Comparison of ENCODE assay signal across 8 mouse cellular contexts in genomic region chr14:22020885-22021284, GRCm38 (mm10). TPM values are rescaled to one million over a fixed set of nuclear protein-coding genes. Genes with fewer than 3 reads are reported as not detected.
DNase-seq lines count a peak whose midpoint lies in the region; ATAC-seq and TF ChIP-seq lines count a peak whose summit lies in the region.

No protein-coding gene starts in this region.

- no peak for TF ChIP-seq POLR2A in testis, adult 2 months (IDR thresholded peaks at IDR 0.05; ENCODE audit: control insufficient read depth, low read depth, low read length)

- no peak overlapping the region for H3K4me2 ChIP-seq in forebrain, embryonic 13.5 days
- H3K4me2 ChIP-seq in forebrain, embryonic 12.5 days: no peak overlapping the region
- no peak overlapping the region for H3K4me2 ChIP-seq in embryonic facial prominence, embryonic 14.5 days (ENCODE audit: low read depth, low read length)
- H3K4me2 ChIP-seq in hindbrain, postnatal 0 days (ENCODE audit: low read depth, low read length): no peak overlapping the region
- H3K4me2 ChIP-seq in liver, embryonic 14.5 days (ENCODE audit: low read depth): no peak overlapping the region
- no peak overlapping the region for H3K4me2 ChIP-seq in stomach, embryonic 16.5 days (ENCODE audit: low read depth, low read length)

- 26% methylated on average over 2 of the region's 2 CpGs for WGBS in forebrain, embryonic 13.5 days
- 4% methylated on average over 2 of the region's 2 CpGs for WGBS in forebrain, embryonic 12.5 days
- WGBS in embryonic facial prominence, embryonic 14.5 days: 26% methylated on average over 2 of the region's 2 CpGs
- WGBS in hindbrain, postnatal 0 days: 15% methylated on average over 2 of the region's 2 CpGs
- 33% methylated on average over 2 of the region's 2 CpGs for WGBS in liver, embryonic 14.5 days (ENCODE audit: insufficient replicate concordance)
- 38% methylated on average over 2 of the region's 2 CpGs for WGBS in stomach, embryonic 16.5 days

- no peaks in the 10 kb centered on the region for H3K9me3 ChIP-seq in forebrain, embryonic 13.5 days (replicated peaks)
- H3K9me3 ChIP-seq in forebrain, embryonic 12.5 days: no peaks in the 10 kb centered on the region
- H3K9me3 ChIP-seq in embryonic facial prominence, embryonic 14.5 days (ENCODE audit: control insufficient read depth, low read length): no peaks in the 10 kb centered on the region
- no peaks in the 10 kb centered on the region for H3K9me3 ChIP-seq in hindbrain, postnatal 0 days (ENCODE audit: low read length)
- no peaks in the 10 kb centered on the region for H3K9me3 ChIP-seq in liver, embryonic 14.5 days (ENCODE audit: control insufficient read depth, low read length)
- H3K9me3 ChIP-seq in stomach, embryonic 16.5 days (replicated peaks; ENCODE audit: control insufficient read depth, low read length): no peaks in the 10 kb centered on the region

- TF ChIP-seq EP300 in liver, embryonic 14.5 days (IDR thresholded peaks at IDR 0.05; ENCODE audit: low read depth): no peak

- H3K4me1 ChIP-seq in forebrain, embryonic 13.5 days: peaks cover 11% of the 10 kb centered on the region
- H3K4me1 ChIP-seq in forebrain, embryonic 12.5 days: peaks cover 15% of the 10 kb centered on the region
- H3K4me1 ChIP-seq in testis, adult 2 months (ENCODE audit: control insufficient read depth, insufficient read depth, low read length): peaks cover 15% of the 10 kb centered on the region
- H3K4me1 ChIP-seq in embryonic facial prominence, embryonic 14.5 days (ENCODE audit: control insufficient read depth, insufficient read depth, low read length): peaks cover 7% of the 10 kb centered on the region
- H3K4me1 ChIP-seq in hindbrain, postnatal 0 days (ENCODE audit: insufficient read depth, low read length): 0 out of 2 replicates have a peak, but pooled peaks cover 3% of the 10 kb centered on the region
- peaks cover 0 to 8% of the 10 kb centered on the region in 2 experiments; a peak in 2 of 4 replicates for H3K4me1 ChIP-seq in liver, embryonic 14.5 days (replicated peaks; ENCODE audit: control insufficient read depth in 2 of 2, insufficient read depth in 2 of 2, low read length in 1 of 2)
- peaks cover 10% of the 10 kb centered on the region for H3K4me1 ChIP-seq in stomach, embryonic 16.5 days (ENCODE audit: control insufficient read depth, insufficient read depth, low read length)

- TF ChIP-seq CTCF in testis, adult 2 months (IDR thresholded peaks at IDR 0.05; ENCODE audit: control insufficient read depth, insufficient read depth, insufficient replicate concordance, low read depth, low read length): peak; percentile 24; the same call in 1 of the 2 replicates
- TF ChIP-seq CTCF in hindbrain, postnatal 0 days (IDR thresholded peaks at IDR 0.05; ENCODE audit: low read depth): peak; percentile 68
- peak; percentile 44 for TF ChIP-seq CTCF in liver, embryonic 14.5 days (IDR thresholded peaks at IDR 0.05; ENCODE audit: low read depth)

- no peak for DNase-seq in testis, postnatal 10 days (ENCODE audit: low spot score)
- peak; percentile 52 for DNase-seq in embryonic facial prominence, embryonic 14.5 days (ENCODE audit: low spot score)
- peak; percentile 80 for DNase-seq in hindbrain, postnatal 0 days (ENCODE audit: low spot score)
- no peak for DNase-seq in liver, embryonic 14.5 days (ENCODE audit: low read depth in 3 of 3, low spot score in 3 of 3)

- H3K27me3 ChIP-seq in forebrain, embryonic 13.5 days: peaks cover 71% of the 10 kb centered on the region
- H3K27me3 ChIP-seq in forebrain, embryonic 12.5 days: peaks cover 70% of the 10 kb centered on the region
- H3K27me3 ChIP-seq in testis, adult 2 months (ENCODE audit: control insufficient read depth, insufficient read depth, low read length): no peaks in the 10 kb centered on the region
- H3K27me3 ChIP-seq in embryonic facial prominence, embryonic 14.5 days (replicated peaks; ENCODE audit: control insufficient read depth, insufficient read depth, low read length): peaks cover 8% of the 10 kb centered on the region; the same call in 1 of the 2 replicates
- H3K27me3 ChIP-seq in hindbrain, postnatal 0 days (ENCODE audit: insufficient read depth, low read length): 0 out of 2 replicates have a peak, but pooled peaks cover 3% of the 10 kb centered on the region
- H3K27me3 ChIP-seq in liver, embryonic 14.5 days (ENCODE audit: control insufficient read depth, insufficient read depth, low read length): no peaks in the 10 kb centered on the region
- no peaks in the 10 kb centered on the region for H3K27me3 ChIP-seq in stomach, embryonic 16.5 days (ENCODE audit: control insufficient read depth, insufficient read depth, low read length)

- H3K27ac ChIP-seq in forebrain, embryonic 13.5 days: no peak overlapping the region
- H3K27ac ChIP-seq in forebrain, embryonic 12.5 days: no peak overlapping the region
- no peak overlapping the region for H3K27ac ChIP-seq in testis, adult 2 months (ENCODE audit: control insufficient read depth, insufficient read depth, low read depth, low read length)
- H3K27ac ChIP-seq in embryonic facial prominence, embryonic 14.5 days (replicated peaks; ENCODE audit: low read depth, low read length): no peak overlapping the region
- H3K27ac ChIP-seq in hindbrain, postnatal 0 days: no peak overlapping the region
- H3K27ac ChIP-seq in liver, embryonic 14.5 days: no peak overlapping the region
- H3K27ac ChIP-seq in stomach, embryonic 16.5 days (ENCODE audit: low read length): no peak overlapping the region

- peak; percentile 58 for ATAC-seq in forebrain, embryonic 13.5 days
- ATAC-seq in forebrain, embryonic 12.5 days (ENCODE audit: low FRiP score): no peak
- ATAC-seq in embryonic facial prominence, embryonic 14.5 days (ENCODE audit: low read depth): 0 out of 2 replicates have a peak, but pooled peaks have one; percentile 30
- peak; percentile 32; the same call in 1 of the 2 replicates for ATAC-seq in hindbrain, postnatal 0 days
- ATAC-seq in liver, embryonic 14.5 days (ENCODE audit: insufficient read depth): no peak
- 0 out of 2 replicates have a peak, but pooled peaks have one; percentile 26 for ATAC-seq in stomach, embryonic 16.5 days (ENCODE audit: insufficient read depth, low FRiP score)

- H3K4me3 ChIP-seq in forebrain, embryonic 13.5 days: no peak overlapping the region
- no peak overlapping the region for H3K4me3 ChIP-seq in forebrain, embryonic 12.5 days (replicated peaks)
- no peak overlapping the region for H3K4me3 ChIP-seq in testis, adult 2 months (ENCODE audit: control insufficient read depth, low read depth, low read length)
- H3K4me3 ChIP-seq in embryonic facial prominence, embryonic 14.5 days (ENCODE audit: low read depth, low read length): no peak overlapping the region
- H3K4me3 ChIP-seq in hindbrain, postnatal 0 days (ENCODE audit: low read length): no peak overlapping the region
- H3K4me3 ChIP-seq in liver, embryonic 14.5 days (ENCODE audit: insufficient read depth in 1 of 2, low read depth in 2 of 2, low read length in 2 of 2): no peak overlapping the region
- H3K4me3 ChIP-seq in stomach, embryonic 16.5 days (replicated peaks; ENCODE audit: low read length): no peak overlapping the region

- no peaks in the 10 kb centered on the region for H3K36me3 ChIP-seq in forebrain, embryonic 13.5 days (ENCODE audit: poor library complexity, severe bottlenecking)
- no peaks in the 10 kb centered on the region for H3K36me3 ChIP-seq in forebrain, embryonic 12.5 days (replicated peaks)
- H3K36me3 ChIP-seq in testis, adult 2 months (ENCODE audit: control insufficient read depth, insufficient read depth, low read length): no peaks in the 10 kb centered on the region
- H3K36me3 ChIP-seq in embryonic facial prominence, embryonic 14.5 days (ENCODE audit: control insufficient read depth, insufficient read depth, low read length): no peaks in the 10 kb centered on the region
- no peaks in the 10 kb centered on the region for H3K36me3 ChIP-seq in hindbrain, postnatal 0 days (ENCODE audit: insufficient read depth, low read length)
- no peaks in the 10 kb centered on the region for H3K36me3 ChIP-seq in liver, embryonic 14.5 days (replicated peaks; ENCODE audit: control insufficient read depth, insufficient read depth, low read depth)
- H3K36me3 ChIP-seq in stomach, embryonic 16.5 days (ENCODE audit: control insufficient read depth, insufficient read depth, low read length): no peaks in the 10 kb centered on the region

- no peak overlapping the region for H3K9ac ChIP-seq in forebrain, embryonic 13.5 days
- no peak overlapping the region for H3K9ac ChIP-seq in forebrain, embryonic 12.5 days
- H3K9ac ChIP-seq in embryonic facial prominence, embryonic 14.5 days (ENCODE audit: low read depth, low read length): no peak overlapping the region
- H3K9ac ChIP-seq in hindbrain, postnatal 0 days (replicated peaks; ENCODE audit: low read length): no peak overlapping the region
- no peak overlapping the region for H3K9ac ChIP-seq in liver, embryonic 14.5 days (replicated peaks)
- no peak overlapping the region for H3K9ac ChIP-seq in stomach, embryonic 16.5 days (ENCODE audit: low read length)

RNA-seq across cellular contexts. Expression of gene Lrmda, which starts 1.4 kb away (rescaled TPM):
- polyA plus RNA-seq in forebrain, embryonic 13.5 days (2015; fragmentation: Nextera tagmentation; extraction: Ambion mirVana): not detected in 2 replicates
- 0.22 TPM in 1 of 2 replicates, not detected in the other for polyA plus RNA-seq in forebrain, embryonic 12.5 days (2016; fragmentation: Nextera tagmentation; extraction: Ambion mirVana)
- polyA plus RNA-seq in testis, adult 2 months (2012; rRNA removed): 1.6 and 2.1 TPM in 2 replicates
- polyA plus RNA-seq in embryonic facial prominence, embryonic 14.5 days (2014; fragmentation: Nextera tagmentation; extraction: Ambion mirVana): 0.24 and 0.97 TPM in 2 replicates
- total RNA-seq in hindbrain, postnatal 0 days (2014; rRNA removed): 0.21 TPM in 1 of 2 replicates, not detected in the other
- polyA plus RNA-seq in hindbrain, postnatal 0 days (2015; fragmentation: Nextera tagmentation; extraction: Ambion mirVana): 0.52 and 0.53 TPM in 2 replicates
- polyA plus RNA-seq in liver, embryonic 14.5 days (2012; rRNA removed): 0.05 and 0.18 TPM in 2 replicates
- polyA plus RNA-seq in liver, embryonic 14.5 days (2014; fragmentation: Nextera tagmentation; extraction: Ambion mirVana): 0.22 and 0.76 TPM in 2 replicates
- polyA plus RNA-seq in stomach, embryonic 16.5 days (2015; fragmentation: Nextera tagmentation; extraction: Ambion mirVana): 0.86 and 0.94 TPM in 2 replicates

RNA-seq across cellular contexts. Expression of gene Zfp503, which starts 31.5 kb away (rescaled TPM):
- 6.1 and 7.7 TPM in 2 replicates for polyA plus RNA-seq in forebrain, embryonic 13.5 days (2015; fragmentation: Nextera tagmentation; extraction: Ambion mirVana)
- 10.9 and 13.8 TPM in 2 replicates for polyA plus RNA-seq in forebrain, embryonic 12.5 days (2016; fragmentation: Nextera tagmentation; extraction: Ambion mirVana)
- 0.43 and 1.4 TPM in 2 replicates for polyA plus RNA-seq in testis, adult 2 months (2012; rRNA removed)
- polyA plus RNA-seq in embryonic facial prominence, embryonic 14.5 days (2014; fragmentation: Nextera tagmentation; extraction: Ambion mirVana): 10.6 and 13.6 TPM in 2 replicates
- total RNA-seq in hindbrain, postnatal 0 days (2014; rRNA removed): 25.5 and 25.6 TPM in 2 replicates
- 8.4 and 10.4 TPM in 2 replicates for polyA plus RNA-seq in hindbrain, postnatal 0 days (2015; fragmentation: Nextera tagmentation; extraction: Ambion mirVana)
- 0.77 and 0.90 TPM in 2 replicates for polyA plus RNA-seq in liver, embryonic 14.5 days (2012; rRNA removed)
- 0.24 and 0.43 TPM in 2 replicates for polyA plus RNA-seq in liver, embryonic 14.5 days (2014; fragmentation: Nextera tagmentation; extraction: Ambion mirVana)
- polyA plus RNA-seq in stomach, embryonic 16.5 days (2015; fragmentation: Nextera tagmentation; extraction: Ambion mirVana): 7.1 and 10.1 TPM in 2 replicates

Comparison
In these comparisons a context has a peak if more than half of its experiments do, and no peak if none do; other contexts are left out.
1. ATAC-seq: peak in forebrain, embryonic 13.5 days (single experiment), embryonic facial prominence, embryonic 14.5 days (single experiment), hindbrain, postnatal 0 days (single experiment) and stomach, embryonic 16.5 days (single experiment); none in forebrain, embryonic 12.5 days (single experiment) and liver, embryonic 14.5 days (single experiment).
2. DNase-seq: peak in embryonic facial prominence, embryonic 14.5 days (single experiment) and hindbrain, postnatal 0 days (single experiment); none in testis, postnatal 10 days (single experiment) and liver, embryonic 14.5 days (0 of 3).
3. Peak in every context shown above with its lines, with median percentiles within 50 percentile points of each other: CTCF ChIP-seq.